Mouse (Mus musculus) effector memory CD4-positive, alpha-beta T cell, adult 7 months (primary cell): Measurements from ENCODE around the gene Omd. TPM values are rescaled to one million over a fixed set of nuclear protein-coding genes. Genes with fewer than 3 reads are reported as not detected.

Source experiments
- polyA plus RNA-seq: library from polyadenylated mRNA; unstranded; fragments of 100-300 nt; shearing (Covaris generic); gene quantifications from one replicate; pipeline ENCODE4 v1.2.1, GENCODE M21; 2017

The Omd gene
- 0.33 TPM for polyA plus RNA-seq

DNA sequence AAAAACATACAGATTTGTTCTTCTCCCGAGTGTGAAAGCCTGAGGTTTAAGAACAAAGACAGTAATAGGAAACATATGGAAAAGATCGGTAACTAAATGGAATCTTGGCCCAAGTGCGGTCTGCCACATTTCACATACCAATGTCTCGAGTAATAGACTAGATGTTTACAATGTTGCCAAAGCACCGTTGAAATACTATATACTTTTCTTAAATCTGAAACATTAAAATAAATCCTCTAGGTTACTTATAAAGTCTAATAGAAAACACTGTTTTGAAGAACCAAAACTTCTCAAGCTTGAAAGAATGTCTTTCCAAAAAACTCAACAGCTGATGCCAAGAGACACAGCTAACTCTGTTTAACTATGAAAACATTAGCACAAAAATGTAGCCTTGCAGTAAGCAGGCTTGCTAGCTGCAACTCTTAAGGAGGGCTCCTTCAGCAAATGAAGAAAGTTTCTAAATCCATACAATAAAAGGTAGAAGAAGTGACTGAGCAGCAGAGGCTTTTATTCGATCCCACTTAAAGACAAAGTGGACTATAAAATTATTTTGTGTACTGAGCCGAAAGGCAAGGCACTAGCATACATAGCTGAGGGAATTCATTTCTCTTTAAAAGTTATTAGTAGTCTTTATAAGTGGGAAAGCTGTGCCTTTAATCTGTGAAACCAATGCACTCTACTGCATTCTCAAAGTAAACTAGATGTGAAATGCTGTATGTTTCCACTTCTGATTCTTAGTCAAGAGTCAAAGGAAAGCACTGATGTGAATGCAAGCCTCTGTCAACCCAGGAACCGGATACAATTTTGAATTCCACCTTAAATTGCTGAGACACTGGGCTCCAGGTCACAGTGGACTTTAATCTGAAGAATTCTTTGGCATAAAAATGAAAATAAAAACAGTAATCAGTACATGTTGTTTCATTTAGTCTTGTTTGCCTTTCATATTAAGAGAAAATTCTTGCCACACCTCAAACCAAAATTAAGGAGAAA lies at the start of gene Omd:
Omd (plus strand) TSS at position 922 of the 990 bp plus-strand sequence.

DNA sequence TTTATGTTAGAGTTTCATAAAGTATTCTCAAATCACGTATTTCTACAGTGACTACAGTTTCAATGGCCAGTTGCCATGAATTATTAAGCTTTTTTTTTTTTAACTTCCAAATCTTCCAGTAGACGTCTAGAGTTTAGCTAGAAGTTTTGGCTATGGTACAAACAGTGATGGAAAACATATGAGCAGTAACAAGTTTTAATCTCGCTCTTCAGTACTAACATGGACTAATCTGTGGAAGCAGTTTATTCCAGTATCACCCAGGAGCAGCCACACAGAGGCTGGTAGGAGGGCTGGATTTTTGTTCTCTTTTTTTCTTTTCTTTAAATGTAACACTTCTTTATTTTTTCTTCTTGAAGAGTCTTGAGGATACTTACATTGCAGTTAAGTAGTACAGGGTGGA lies 38.0 kb upstream of the Omd start, which contains the start of gene Aspn:
Aspn (plus strand) TSS at position 165 of the 400 bp plus-strand sequence.

DNA sequence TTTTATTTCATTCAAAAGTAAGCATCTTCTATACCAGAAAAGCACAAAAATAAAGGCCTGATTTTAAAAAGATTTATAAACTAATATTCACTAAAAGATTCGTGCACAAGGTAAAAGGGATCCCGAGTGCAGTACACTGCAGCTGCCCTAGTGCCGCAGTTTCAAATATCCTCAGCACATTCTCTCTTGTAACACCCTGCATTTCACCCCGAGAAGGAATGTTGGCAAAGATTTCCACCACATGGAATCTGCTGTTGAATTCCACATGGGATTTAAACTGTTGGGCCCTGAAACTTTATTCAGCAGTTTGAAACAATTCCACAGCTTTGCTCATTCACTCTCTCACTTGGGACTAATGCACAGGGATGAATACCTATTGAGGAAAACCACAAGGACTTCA lies 25.5 kb downstream of the Omd start, which contains the start of gene Ogn:
Ogn (plus strand) TSS at position 333 of the 400 bp plus-strand sequence.

Other genes with a start within 250 kb of the Omd start
- gene Bicd2, start 240.9 kb upstream of the Omd start, polyA plus RNA-seq, result 20.7 TPM
- 14.2 TPM for gene Ippk, start 161.2 kb upstream of the Omd start, polyA plus RNA-seq
- gene Tes3-ps, start 89.1 kb upstream of the Omd start, polyA plus RNA-seq, result 2.8 TPM
- gene Ecm2, start 77.7 kb upstream of the Omd start, polyA plus RNA-seq, result 0.13 TPM
- gene Aspn, start 38.0 kb upstream of the Omd start, polyA plus RNA-seq, result not detected
- 0.44 TPM for gene Ogn, start 25.6 kb downstream of the Omd start, polyA plus RNA-seq
- 0.91 TPM for gene Cenpp, start 70.3 kb downstream of the Omd start, polyA plus RNA-seq
- 33.9 TPM for gene Nol8, start 70.6 kb downstream of the Omd start, polyA plus RNA-seq
- gene Iars, start 99.6 kb downstream of the Omd start, polyA plus RNA-seq, result 39.3 TPM
- not detected for gene Gm30302, start 216.5 kb downstream of the Omd start, polyA plus RNA-seq